Mouse (Mus musculus) liver, embryonic 14.5 days (tissue): ENCODE measurements around the gene Setd2. TPM values are rescaled to one million over a fixed set of nuclear protein-coding genes. Genes with fewer than 3 reads are reported as not detected.
A peak's percentile ranks its signal among the peaks of the same experiment; 100 is the strongest.

ENCODE experiments used
- ATAC-seq: fragments of 200-750 bp; cut with Nextera tagmentation; 2 replicates; pipeline ENCODE4 v1.8.0; 2017; ENCODE audit warnings: moderate number of reproducible peaks, mild to moderate bottlenecking, moderate library complexity; ENCODE audit not compliant: insufficient read depth
- DNase-seq, 3 experiments: peaks; one replicate each; pipeline ENCODE4 v3.0.0-alpha.2; 2012 to 2013; ENCODE audit warnings: low read depth in 3 of 3, low spot score in 3 of 3
- H3K27ac ChIP-seq: fragments of 300-500 bp; sonication (generic); 2 replicates; pipeline ENCODE4 v1.5.1; 2014; ENCODE audit warnings: moderate library complexity, mild to moderate bottlenecking, control low read depth, inconsistent platforms
- H3K27me3 ChIP-seq: fragments of 300-500 bp; sonication (generic); 2 replicates; pipeline ENCODE4 v1.6.1; 2014; ENCODE audit warnings: mild to moderate bottlenecking, low read length, moderate library complexity; ENCODE audit not compliant: control insufficient read depth, insufficient read depth
- H3K36me3 ChIP-seq: fragments of 300-500 bp; sonication (generic); replicated peaks from 2 replicates; pipeline ENCODE4 v1.6.1; 2014; ENCODE audit warnings: low read depth; ENCODE audit not compliant: control insufficient read depth, insufficient read depth
- H3K4me1 ChIP-seq, 2 experiments: fragments of 200-500 bp in 1 of 2; fragments of 300-500 bp in 1 of 2; sonication (generic) in 1 of 2; replicated peaks; 2 replicates each; pipeline ENCODE4 v1.6.1; 2012 to 2014; ENCODE audit warnings: antibody characterized with exemption in 1 of 2, inconsistent platforms in 1 of 2, low read length in 1 of 2; ENCODE audit not compliant: control insufficient read depth in 2 of 2, insufficient read depth in 2 of 2
- H3K4me2 ChIP-seq: fragments of 300-500 bp; sonication (generic); 2 replicates; pipeline ENCODE4 v1.6.1; 2014; ENCODE audit warnings: low read depth, mild to moderate bottlenecking, control low read depth, moderate library complexity
- H3K4me3 ChIP-seq, 2 experiments: fragments of 200-500 bp in 1 of 2; fragments of 300-500 bp in 1 of 2; sonication (generic) in 1 of 2; 2 replicates each; pipeline ENCODE4 v1.5.1; 2012 to 2014; ENCODE audit warnings: low read depth in 2 of 2, low read length in 2 of 2, mild to moderate bottlenecking in 2 of 2, control low read depth in 1 of 2, inconsistent platforms in 1 of 2, moderate library complexity in 1 of 2; ENCODE audit not compliant: insufficient read depth in 1 of 2
- H3K9ac ChIP-seq: fragments of 300-500 bp; sonication (generic); replicated peaks from 2 replicates; pipeline ENCODE4 v1.6.1; 2014; ENCODE audit warnings: mild to moderate bottlenecking, control low read depth, moderate library complexity
- H3K9me3 ChIP-seq: fragments of 300-500 bp; sonication (generic); 2 replicates; pipeline ENCODE4 v1.6.1; 2016; ENCODE audit warnings: low read length, mixed read lengths; ENCODE audit not compliant: control insufficient read depth
- CTCF ChIP-seq: IDR thresholded peaks from 2 replicates; pipeline ENCODE4 v1.5.1; 2016; ENCODE audit warnings: antibody characterized with exemption, low read depth, control low read depth
- EP300 ChIP-seq: IDR thresholded peaks from 2 replicates; pipeline ENCODE4 v1.6.1; 2016; ENCODE audit warnings: antibody characterized with exemption, low read depth
- WGBS: fragments of 180-500 bp; shearing (Covaris S2); extraction: QIAGEN DNeasy Blood & Tissue Kit; methylation state at CpG from one replicate; pipeline ENCODE4 v1.1.7; 2014; ENCODE audit not compliant: insufficient replicate concordance; 5-methylcytosine and 5-hydroxymethylcytosine counted together
- polyA plus RNA-seq, 2 experiments: library from polyadenylated mRNA; depleted of rRNA in 1 of 2; stranded (reverse) in 1 of 2; unstranded in 1 of 2; fragments of >200 nt; fragmentation: Nextera tagmentation in 1 of 2; extraction: Ambion mirVana in 1 of 2; gene quantifications; 2 replicates each; pipeline versions ENCODE4 v1.2.1 to v1.2.3; 2012 to 2014

Gene Setd2
- polyA plus RNA-seq, 2 experiments: 12.4 to 25.0 TPM

DNA sequence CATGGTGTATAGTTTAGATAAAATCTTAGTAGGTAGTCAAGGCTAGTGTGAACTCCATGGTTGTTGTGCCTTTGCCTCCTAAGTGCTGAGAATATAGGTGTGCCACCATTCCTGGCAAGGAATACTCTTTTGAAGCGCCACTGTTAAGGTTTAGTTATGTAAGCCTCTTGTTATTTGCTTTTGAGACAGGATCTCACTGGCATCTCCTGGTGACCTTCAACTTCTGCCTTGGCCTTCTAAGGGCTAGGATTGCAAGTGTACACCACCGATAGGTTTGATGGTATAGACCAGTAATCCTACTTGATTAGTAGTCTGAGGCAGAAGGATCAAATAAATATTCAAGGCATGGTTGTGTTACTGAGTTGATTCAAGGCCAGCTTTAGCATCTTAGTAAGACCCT lies 4.2 kb downstream of the Setd2 start:
- Histone ChIP-seq H3K4me2 (no peak overlapping the region), H3K27me3 (no peaks in the 10 kb centered on the region), H3K36me3 (no peaks in the 10 kb centered on the region; the same call in none of the 2 replicates), H3K4me3 (no peak overlapping the region), H3K9me3 (no peaks in the 10 kb centered on the region), H3K4me1 (peaks cover 19 to 24% of the 10 kb centered on the region in 2 experiments), H3K9ac (no peak overlapping the region), H3K27ac (no peak overlapping the region)
- DNase-seq: no peak
- WGBS: 85% methylated on average over 2 of the region's 2 CpGs
- no peak for ATAC-seq
- no peak for TF ChIP-seq EP300

DNA sequence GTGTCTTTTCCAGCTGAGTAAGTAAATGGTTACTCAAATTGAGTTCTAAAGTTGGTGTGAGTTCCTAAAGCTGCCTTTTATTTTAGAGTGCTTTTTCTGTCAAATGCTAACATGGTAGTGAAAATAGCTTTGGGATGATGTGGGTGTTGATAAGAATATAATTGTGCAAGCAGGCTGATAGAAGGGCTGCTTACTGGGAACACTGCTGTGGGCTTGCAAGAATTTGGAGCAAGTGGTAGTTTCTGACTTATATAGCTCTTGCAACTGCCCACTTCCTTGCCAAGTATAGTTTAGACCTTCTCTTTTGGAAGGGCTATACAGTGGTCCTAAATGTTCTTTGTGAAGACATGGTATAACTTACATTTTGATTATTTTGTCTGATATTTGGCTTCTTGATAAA lies 6.1 kb downstream of the Setd2 start:
- DNase-seq (no peak), ATAC-seq (no peak)
- H3K4me2 ChIP-seq: no peak overlapping the region
- no peaks in the 10 kb centered on the region for H3K9me3 ChIP-seq
- no peaks in the 10 kb centered on the region for H3K27me3 ChIP-seq
- no peak overlapping the region for H3K27ac ChIP-seq
- H3K4me3 ChIP-seq: no peak overlapping the region
- TF ChIP-seq EP300: no peak
- no peak for TF ChIP-seq CTCF
- no peaks in the 10 kb centered on the region; the same call in none of the 2 replicates for H3K36me3 ChIP-seq
- peaks cover 19 to 24% of the 10 kb centered on the region in 2 experiments for H3K4me1 ChIP-seq
- H3K9ac ChIP-seq: no peak overlapping the region

DNA sequence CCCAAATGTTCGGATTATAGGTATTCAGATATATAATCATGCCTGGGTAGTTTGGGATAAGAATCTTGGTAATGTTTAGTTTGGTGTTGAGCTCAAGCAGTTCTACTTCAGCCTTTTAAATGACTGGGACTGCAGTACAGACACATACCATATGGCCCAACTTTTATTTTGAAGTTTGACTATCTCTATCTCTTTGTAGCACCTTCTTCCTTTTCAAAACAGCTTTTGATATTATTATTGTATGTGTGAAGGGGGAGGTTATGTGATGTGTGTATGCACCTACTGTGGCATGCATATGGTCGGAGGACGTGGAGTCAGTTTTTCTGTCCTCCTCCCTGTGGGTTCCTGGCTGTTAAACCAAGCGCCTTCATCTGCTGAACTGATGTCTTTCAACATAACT lies 9.6 kb downstream of the Setd2 start:
- Histone ChIP-seq H3K9me3 (no peaks in the 10 kb centered on the region), H3K27ac (no peak overlapping the region), H3K27me3 (no peaks in the 10 kb centered on the region), H3K4me1 (peaks cover 0 to 2% of the 10 kb centered on the region in 2 experiments; a peak in 2 of 4 replicates), H3K4me3 (no peak overlapping the region), H3K4me2 (no peak overlapping the region), H3K36me3 (peaks cover under 1% of the 10 kb centered on the region), H3K9ac (no peak overlapping the region)
- TF ChIP-seq EP300 (no peak), CTCF (no peak)
- 52% methylated on average over 4 of the region's 4 CpGs for WGBS
- no peak for DNase-seq
- ATAC-seq: no peak

DNA sequence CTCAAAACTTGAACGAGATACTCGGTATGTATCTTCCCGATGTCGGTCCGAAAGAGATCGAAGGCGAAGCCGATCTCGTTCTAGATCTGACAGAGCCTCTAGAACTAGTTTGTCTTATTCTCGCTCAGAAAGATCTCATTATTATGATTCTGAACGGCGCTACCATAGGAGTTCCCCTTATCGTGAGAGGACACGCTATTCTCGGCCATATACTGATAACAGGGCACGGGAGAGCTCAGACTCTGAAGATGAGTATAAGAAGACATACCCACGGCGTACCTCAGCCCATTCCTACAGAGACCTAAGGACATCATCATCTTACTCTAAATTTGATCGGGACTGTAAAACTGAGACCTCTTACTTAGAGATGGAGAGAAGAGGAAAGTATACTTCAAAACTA lies 15.9 kb downstream of the Setd2 start:
- Histone ChIP-seq H3K27me3 (no peaks in the 10 kb centered on the region), H3K4me2 (peak overlapping the region; percentile 38), H3K9me3 (no peaks in the 10 kb centered on the region), H3K4me1 (no peaks in the 10 kb centered on the region; a peak in 1 of 4 replicates), H3K36me3 (peaks cover 56% of the 10 kb centered on the region), H3K4me3 (no peak overlapping the region), H3K9ac (no peak overlapping the region), H3K27ac (no peak overlapping the region)
- ATAC-seq: peak; percentile 74
- TF ChIP-seq EP300: 0 out of 2 replicates have a peak, but pooled peaks have one; percentile 26
- no peak for TF ChIP-seq CTCF
- peak in 1 of 3 experiments; percentile 26 for DNase-seq
- WGBS: 73% methylated on average over 19 of the region's 19 CpGs

DNA sequence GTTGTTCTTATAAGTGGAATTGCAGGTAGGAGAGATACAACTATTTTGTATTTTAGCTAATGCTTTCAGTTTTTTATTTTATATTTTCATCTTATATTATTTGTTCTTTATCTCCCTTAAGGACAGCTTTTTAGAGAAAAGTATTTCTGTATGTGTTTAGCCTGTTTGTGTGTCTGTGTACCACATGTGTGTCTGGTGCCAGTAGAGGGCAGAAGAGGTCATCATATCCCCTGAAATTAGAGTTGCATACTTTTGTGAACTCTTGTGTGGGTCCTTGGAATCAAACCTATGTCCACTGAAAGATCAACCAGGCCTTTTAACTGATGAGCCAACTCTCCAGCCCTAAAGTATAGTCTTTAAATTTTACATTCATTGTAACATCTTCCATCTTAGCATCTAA lies 35.9 kb downstream of the Setd2 start:
- no peak for ATAC-seq
- Histone ChIP-seq H3K9ac (no peak overlapping the region), H3K27me3 (no peaks in the 10 kb centered on the region), H3K36me3 (peaks cover 43% of the 10 kb centered on the region), H3K4me1 (no peaks in the 10 kb centered on the region), H3K27ac (no peak overlapping the region), H3K4me3 (no peak overlapping the region), H3K9me3 (no peaks in the 10 kb centered on the region), H3K4me2 (no peak overlapping the region)
- DNase-seq: no peak
- TF ChIP-seq EP300 (no peak), CTCF (peak; percentile 27; the same call in 1 of the 2 replicates)

DNA sequence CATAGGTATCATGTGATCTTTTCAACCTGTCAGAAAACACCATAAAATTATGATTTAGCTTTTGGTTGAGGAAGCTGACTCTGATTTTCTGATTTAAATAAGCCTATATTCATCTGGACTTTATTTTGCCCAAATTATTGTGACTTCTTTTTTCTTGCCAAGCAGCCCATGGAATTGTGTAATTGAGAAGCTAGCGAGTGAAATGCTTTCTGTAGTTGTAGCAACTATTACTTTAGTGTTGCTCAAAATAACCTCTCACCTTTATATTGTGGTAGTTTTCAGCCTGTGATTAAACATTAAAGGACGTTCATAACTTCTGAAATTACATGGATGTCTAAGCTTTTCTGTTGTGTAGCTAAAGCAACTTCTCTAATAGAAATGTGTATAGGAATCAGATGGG lies 49.8 kb downstream of the Setd2 start:
- TF ChIP-seq EP300: no peak
- TF ChIP-seq CTCF: no peak
- Histone ChIP-seq H3K27ac (no peak overlapping the region), H3K9me3 (no peaks in the 10 kb centered on the region), H3K4me2 (no peak overlapping the region), H3K4me1 (no peaks in the 10 kb centered on the region), H3K36me3 (peaks cover 11% of the 10 kb centered on the region), H3K9ac (no peak overlapping the region), H3K27me3 (no peaks in the 10 kb centered on the region), H3K4me3 (no peak overlapping the region)
- DNase-seq (no peak), ATAC-seq (no peak)
- 71% methylated on average over 2 of the region's 2 CpGs for WGBS
